Mouse (Mus musculus): Measurements from ENCODE around the gene Cldn12. TPM values are rescaled to one million over a fixed set of nuclear protein-coding genes. Genes with fewer than 3 reads are reported as not detected.
A peak's percentile ranks its signal among the peaks of the same experiment; 100 is the strongest.

The Cldn12 gene
- polyA plus RNA-seq, 2 experiments, result 13.6 to 20.2 TPM

GRCm38 (mm10) chr5:5515411-5515810 lies 653 bp upstream of the Cldn12 start:
- peak overlapping the region; percentile 83 for H3K4me2 ChIP-seq (replicated peaks; ENCODE audit: low read depth, low read length, severe bottlenecking)
- H3K36me3 ChIP-seq (ENCODE audit: control insufficient read depth, insufficient read depth, low read length), result peaks cover 7% of the 10 kb centered on the region
- WGBS, result 77% methylated on average over 5 of the region's 5 CpGs

DNA sequence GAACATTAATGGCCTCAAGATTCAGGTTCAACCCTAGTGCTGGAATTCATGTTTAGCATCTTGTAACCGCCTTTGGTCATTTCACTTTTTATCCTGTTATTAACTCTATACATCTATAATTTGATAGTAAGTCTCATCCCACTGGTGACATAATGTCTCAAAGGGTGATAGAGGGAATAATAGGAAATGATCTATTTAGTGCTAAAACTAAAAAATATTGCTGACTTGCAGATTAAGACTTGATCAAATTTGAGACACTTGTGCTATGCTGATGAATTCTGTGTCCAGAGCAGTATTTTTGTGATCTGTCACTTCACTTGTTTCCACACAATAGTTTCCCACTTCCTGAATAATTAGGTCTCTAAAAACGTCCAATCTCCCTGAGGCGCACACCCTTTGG lies 3.4 kb downstream of the Cldn12 start:
- Histone ChIP-seq H3K9me3 (ENCODE audit: control insufficient read depth, low read length) (no peaks in the 10 kb centered on the region), H3K4me3 (replicated peaks; ENCODE audit: low read length) (no peak overlapping the region), H3K27me3 (ENCODE audit: control insufficient read depth, insufficient read depth, low read length) (no peaks in the 10 kb centered on the region), H3K36me3 (ENCODE audit: control insufficient read depth, insufficient read depth, low read length) (peaks cover 19% of the 10 kb centered on the region), H3K4me2 (replicated peaks; ENCODE audit: low read depth, low read length, severe bottlenecking) (no peak overlapping the region), H3K9ac (ENCODE audit: low read depth, low read length, severe bottlenecking) (no peak overlapping the region), H3K27ac (replicated peaks; ENCODE audit: low read depth, low read length) (no peak overlapping the region), H3K4me1 (ENCODE audit: control insufficient read depth, insufficient read depth, low read length) (peaks cover 6% of the 10 kb centered on the region)
- no peak for TF ChIP-seq POLR2A (IDR thresholded peaks at IDR 0.05; ENCODE audit: borderline replicate concordance, extremely low read depth, insufficient read depth, insufficient read length)
- no peak for ATAC-seq (ENCODE audit: low FRiP score, low read depth)
- DNase-seq (ENCODE audit: low spot score), result no peak
- WGBS, result 86% methylated on average over 3 of the region's 3 CpGs

More at GRCm38 (mm10) chr5:5515411-5515810, 653 bp upstream of the Cldn12 start:
- no peak overlapping the region for H3K9ac ChIP-seq (ENCODE audit: low read depth, low read length, severe bottlenecking)
- no peak for ATAC-seq (ENCODE audit: low FRiP score, low read depth)
- no peaks in the 10 kb centered on the region for H3K9me3 ChIP-seq (ENCODE audit: control insufficient read depth, low read length)
- H3K27me3 ChIP-seq (ENCODE audit: control insufficient read depth, insufficient read depth, low read length), result no peaks in the 10 kb centered on the region
- H3K4me1 ChIP-seq (ENCODE audit: control insufficient read depth, insufficient read depth, low read length), result peaks cover 6% of the 10 kb centered on the region
- H3K27ac ChIP-seq (replicated peaks; ENCODE audit: low read depth, low read length), result no peak overlapping the region
- TF ChIP-seq POLR2A (IDR thresholded peaks at IDR 0.05; ENCODE audit: borderline replicate concordance, extremely low read depth, insufficient read depth, insufficient read length), result no peak
- no peak for DNase-seq (ENCODE audit: low spot score)
- H3K4me3 ChIP-seq (replicated peaks; ENCODE audit: low read length), result no peak overlapping the region; the same call in 1 of the 2 replicates

DNA sequence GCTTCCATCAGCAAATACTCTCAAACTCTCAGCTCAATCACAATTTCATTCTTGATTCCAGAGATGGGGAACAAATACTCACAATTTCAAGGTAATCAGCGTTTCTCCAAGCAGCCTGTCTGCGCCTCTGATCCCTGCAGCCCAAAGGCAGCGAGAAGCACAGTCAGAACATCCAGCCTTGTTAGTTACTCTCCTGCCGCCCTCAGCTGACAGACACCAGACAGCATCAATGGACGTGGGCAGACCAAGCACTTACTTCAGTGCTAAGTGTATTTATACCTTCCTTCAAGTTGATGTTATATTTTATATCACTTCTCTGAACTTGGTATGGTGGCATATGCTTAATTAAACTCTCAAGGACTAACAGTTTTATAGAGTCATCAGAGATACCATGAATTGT lies 3.8 kb downstream of the Cldn12 start:
- Histone ChIP-seq H3K4me2 (replicated peaks; ENCODE audit: low read depth, low read length, severe bottlenecking) (no peak overlapping the region), H3K9ac (ENCODE audit: low read depth, low read length, severe bottlenecking) (no peak overlapping the region), H3K27ac (replicated peaks; ENCODE audit: low read depth, low read length) (no peak overlapping the region), H3K27me3 (ENCODE audit: control insufficient read depth, insufficient read depth, low read length) (no peaks in the 10 kb centered on the region), H3K4me1 (ENCODE audit: control insufficient read depth, insufficient read depth, low read length) (peaks cover 6% of the 10 kb centered on the region), H3K36me3 (ENCODE audit: control insufficient read depth, insufficient read depth, low read length) (peaks cover 19% of the 10 kb centered on the region), H3K4me3 (replicated peaks; ENCODE audit: low read length) (no peak overlapping the region), H3K9me3 (ENCODE audit: control insufficient read depth, low read length) (no peaks in the 10 kb centered on the region)
- no peak for DNase-seq (ENCODE audit: low spot score)
- TF ChIP-seq POLR2A (IDR thresholded peaks at IDR 0.05; ENCODE audit: borderline replicate concordance, extremely low read depth, insufficient read depth, insufficient read length), result no peak
- WGBS, result 84% methylated on average over 5 of the region's 5 CpGs
- ATAC-seq (ENCODE audit: low FRiP score, low read depth), result no peak

DNA sequence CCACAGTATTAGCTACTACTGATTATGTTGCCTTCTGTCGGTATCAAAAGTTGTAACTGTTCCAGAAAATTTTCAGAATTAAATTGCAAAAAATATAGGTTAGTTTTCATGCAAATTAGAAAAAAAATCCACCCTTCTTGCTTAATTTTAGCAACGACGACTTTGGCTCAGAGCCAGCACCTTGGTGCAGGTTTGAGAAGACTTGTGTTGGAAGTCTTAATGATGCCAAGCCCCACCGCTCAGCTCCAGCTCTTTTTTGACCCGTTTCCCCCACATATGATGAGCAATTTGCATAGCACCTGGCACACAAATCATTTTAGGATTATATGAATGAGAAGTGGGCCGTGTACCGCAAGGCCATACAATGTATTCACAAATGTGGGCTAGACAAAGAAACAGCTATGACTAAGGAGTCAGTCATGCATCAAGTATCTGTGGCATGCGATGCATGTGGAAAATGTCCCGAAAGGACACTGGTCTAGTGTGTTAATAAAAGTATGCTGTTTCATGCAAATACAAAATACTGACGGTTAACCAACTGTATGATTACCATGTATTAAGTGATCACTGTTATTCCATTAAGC lies 4.4 kb downstream of the Cldn12 start:
- WGBS, result 80% methylated on average over 10 of the region's 10 CpGs

DNA sequence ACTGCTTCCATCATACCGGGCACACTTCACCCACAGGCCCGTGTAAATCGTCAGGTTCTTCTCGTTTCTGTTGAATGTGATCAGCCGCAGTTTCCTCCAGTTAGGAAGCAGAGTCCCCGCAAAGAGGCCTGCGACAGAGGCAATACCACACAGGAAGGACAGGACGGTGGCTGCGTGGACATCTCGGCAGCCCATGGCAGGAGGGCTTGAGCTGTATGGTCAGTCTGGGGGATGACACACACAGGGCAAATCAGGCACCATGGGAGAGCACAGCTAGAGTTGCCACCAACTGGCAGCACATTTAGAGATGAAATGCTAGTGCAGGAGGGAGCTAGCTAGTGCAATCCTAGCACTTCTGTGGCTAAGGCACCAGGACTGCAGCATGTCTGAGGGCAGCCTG lies 6.5 kb downstream of the Cldn12 start:
- ATAC-seq (ENCODE audit: low FRiP score, low read depth) (no peak), DNase-seq (ENCODE audit: low spot score) (no peak)
- Histone ChIP-seq H3K9ac (ENCODE audit: low read depth, low read length, severe bottlenecking) (no peak overlapping the region), H3K4me3 (replicated peaks; ENCODE audit: low read length) (no peak overlapping the region), H3K27ac (replicated peaks; ENCODE audit: low read depth, low read length) (no peak overlapping the region), H3K4me2 (replicated peaks; ENCODE audit: low read depth, low read length, severe bottlenecking) (no peak overlapping the region), H3K36me3 (ENCODE audit: control insufficient read depth, insufficient read depth, low read length) (peaks cover 25% of the 10 kb centered on the region), H3K27me3 (ENCODE audit: control insufficient read depth, insufficient read depth, low read length) (no peaks in the 10 kb centered on the region), H3K4me1 (ENCODE audit: control insufficient read depth, insufficient read depth, low read length) (peaks cover 3% of the 10 kb centered on the region; the same call in 1 of the 2 replicates), H3K9me3 (ENCODE audit: control insufficient read depth, low read length) (no peaks in the 10 kb centered on the region)
- WGBS, result 84% methylated on average over 10 of the region's 10 CpGs
- TF ChIP-seq POLR2A (IDR thresholded peaks at IDR 0.05; ENCODE audit: borderline replicate concordance, extremely low read depth, insufficient read depth, insufficient read length), result no peak

More for the DNA sequence above, 4.4 kb downstream of the Cldn12 start:
- ATAC-seq (ENCODE audit: low FRiP score, low read depth) (no peak), DNase-seq (ENCODE audit: low spot score) (no peak)
- Histone ChIP-seq H3K9ac (ENCODE audit: low read depth, low read length, severe bottlenecking) (no peak overlapping the region), H3K36me3 (ENCODE audit: control insufficient read depth, insufficient read depth, low read length) (peaks cover 22% of the 10 kb centered on the region), H3K9me3 (ENCODE audit: control insufficient read depth, low read length) (no peaks in the 10 kb centered on the region), H3K27ac (replicated peaks; ENCODE audit: low read depth, low read length) (no peak overlapping the region), H3K4me1 (ENCODE audit: control insufficient read depth, insufficient read depth, low read length) (peaks cover 6% of the 10 kb centered on the region), H3K4me3 (replicated peaks; ENCODE audit: low read length) (no peak overlapping the region), H3K4me2 (replicated peaks; ENCODE audit: low read depth, low read length, severe bottlenecking) (no peak overlapping the region), H3K27me3 (ENCODE audit: control insufficient read depth, insufficient read depth, low read length) (no peaks in the 10 kb centered on the region)
- TF ChIP-seq POLR2A (IDR thresholded peaks at IDR 0.05; ENCODE audit: borderline replicate concordance, extremely low read depth, insufficient read depth, insufficient read length), result no peak
